Mouse (Mus musculus): ENCODE data around the gene Arpc1b.

Arpc1b gene

DNA sequence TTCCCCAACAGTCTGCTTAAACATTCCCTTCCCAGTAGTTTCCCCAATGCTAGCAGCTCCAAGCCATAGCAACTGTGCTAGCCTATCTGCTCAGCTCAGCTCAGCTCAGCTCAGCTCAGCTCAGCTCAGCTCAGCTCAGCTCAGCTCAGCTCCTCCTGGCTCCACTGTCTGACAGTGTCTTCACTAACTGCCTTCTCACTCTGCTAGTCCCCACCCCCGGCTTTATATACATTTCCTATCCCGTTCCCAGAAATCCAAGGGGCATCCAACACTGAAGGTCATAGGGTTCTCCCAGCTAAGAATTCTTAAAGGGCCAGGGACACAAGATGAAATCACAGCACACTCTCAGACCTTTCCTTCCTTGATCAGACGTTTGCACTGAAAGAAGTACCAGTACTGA, 50.7 kb downstream of the Arpc1b start:
- 0 out of 2 replicates have a peak, but pooled peaks have one; percentile 13 for ATAC-seq (ENCODE audit: low TSS enrichment)

DNA sequence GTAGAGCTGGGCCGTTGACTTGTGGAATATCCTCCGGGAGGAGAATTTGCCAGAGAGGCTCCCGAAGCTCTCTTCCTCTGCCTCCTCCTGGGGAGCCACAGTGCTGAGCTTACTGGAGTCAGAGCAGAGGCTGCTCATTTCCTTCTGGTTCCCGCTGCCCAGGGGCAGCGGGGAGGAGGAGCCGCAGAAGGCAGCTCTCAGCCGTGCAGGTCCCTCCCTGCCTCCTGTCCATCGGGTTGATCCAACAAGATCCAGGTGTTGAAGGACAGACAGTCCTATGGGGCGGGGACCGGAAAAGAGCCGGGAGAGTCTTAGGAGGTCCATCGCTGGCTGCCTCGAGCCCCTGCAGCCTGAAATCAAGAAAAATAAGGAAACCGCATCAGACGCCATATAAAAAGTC, 51.2 kb downstream of the Arpc1b start:
- no peak for ATAC-seq (ENCODE audit: low TSS enrichment)

DNA sequence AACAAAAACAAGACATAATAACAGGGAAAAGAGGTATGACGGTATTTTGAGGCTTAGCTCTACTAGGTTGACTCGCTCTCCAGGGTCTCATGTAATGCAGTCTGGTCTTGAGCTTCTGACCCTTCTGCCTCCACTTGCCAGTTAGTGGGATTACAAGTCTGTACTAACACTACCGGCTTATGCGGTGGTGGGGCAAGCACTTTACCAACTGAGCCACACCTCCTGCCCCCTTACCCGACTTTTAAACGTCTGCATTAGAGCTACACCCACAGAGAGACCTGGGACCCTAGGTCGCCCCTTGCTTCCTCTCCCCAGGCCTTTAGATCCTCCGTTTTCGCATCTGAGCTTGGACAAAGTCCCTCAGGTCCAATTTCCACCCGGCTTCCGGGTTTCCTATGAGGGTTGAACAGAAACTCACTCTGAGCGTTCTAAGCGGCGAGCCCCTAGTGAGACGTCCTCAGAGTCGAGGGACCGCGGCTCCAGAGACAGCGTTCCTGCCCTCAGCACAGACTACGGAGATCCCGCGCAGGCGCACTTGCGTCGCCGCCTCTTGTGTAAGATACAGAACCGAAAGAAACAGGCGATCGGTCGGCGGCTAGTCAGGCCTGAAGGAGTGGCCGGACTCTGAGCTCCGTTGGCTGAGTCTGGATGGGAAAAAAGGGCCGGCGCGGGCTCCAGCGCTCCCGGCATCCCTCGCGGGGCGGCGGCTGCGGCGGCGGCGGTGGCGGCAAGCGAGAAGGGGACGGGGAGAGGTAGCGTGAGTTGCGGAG, 52.7 kb downstream of the Arpc1b start, which contains the start of the genes Ptcd1 and Cpsf4:
TSS of gene Ptcd1 (minus strand) at position 573 of the 770 bp plus-strand sequence.
TSS of gene Cpsf4 (plus strand) at position 678 of the 770 bp plus-strand sequence.
- ATAC-seq (ENCODE audit: low TSS enrichment), result peak; percentile 95

DNA sequence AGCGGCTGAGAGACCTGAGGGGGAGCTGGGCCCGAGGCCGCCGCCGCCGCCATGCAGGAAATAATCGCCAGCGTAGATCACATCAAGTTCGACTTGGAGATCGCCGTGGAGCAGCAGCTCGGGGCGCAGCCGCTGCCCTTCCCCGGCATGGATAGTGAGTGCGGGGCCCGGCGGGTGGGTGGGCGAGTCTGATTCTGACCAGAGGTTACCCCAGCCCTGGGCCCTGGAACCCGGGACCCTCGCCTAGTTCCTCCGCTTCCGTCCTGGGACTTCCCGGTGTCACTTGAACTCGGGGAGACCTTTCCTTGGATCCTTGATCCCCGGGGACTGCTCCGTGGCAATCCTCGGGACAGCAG, 53.3 kb downstream of the Arpc1b start:
- no peak for ATAC-seq (ENCODE audit: low TSS enrichment)

DNA sequence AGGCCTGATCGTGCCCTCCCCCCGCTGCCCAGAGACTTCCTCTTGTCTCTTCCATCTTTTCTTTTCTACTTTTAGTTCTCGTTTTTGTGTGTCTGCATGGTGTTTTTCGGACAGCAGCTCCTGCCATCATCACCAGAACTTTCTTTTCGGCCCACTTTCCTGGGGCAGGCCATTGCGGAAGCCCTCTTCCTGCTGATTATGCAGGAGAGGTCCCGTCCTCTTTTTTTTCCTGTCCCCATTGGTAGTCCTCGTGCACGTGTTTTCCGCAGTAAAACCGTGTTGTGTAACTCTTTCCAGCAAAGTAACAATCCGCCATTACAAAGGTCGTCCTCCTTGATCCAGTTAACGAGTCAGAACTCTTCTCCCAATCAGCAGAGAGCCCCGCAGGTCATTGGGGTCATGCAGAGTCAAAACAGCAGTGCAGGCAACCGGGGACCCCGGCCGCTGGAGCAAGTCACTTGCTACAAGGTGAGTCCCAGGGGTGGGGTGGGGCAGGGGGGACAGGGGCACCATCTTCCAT, 64.5 kb downstream of the Arpc1b start:
- no peak for ATAC-seq (ENCODE audit: low TSS enrichment)
